Mouse (Mus musculus) embryonic facial prominence, embryonic 14.5 days (tissue): ENCODE results near the gene Gstm5. TPM values are rescaled to one million over a fixed set of nuclear protein-coding genes. Genes with fewer than 3 reads are reported as not detected.

Source experiments
- ATAC-seq: fragments of 200-750 bp; cut with Nextera tagmentation; 2 replicates; pipeline ENCODE4 v1.8.0; 2017; ENCODE audit warnings: low read depth, moderate number of reproducible peaks, moderate TSS enrichment
- DNase-seq: peaks from one replicate; pipeline ENCODE4 v3.0.0-alpha.2; 2015; ENCODE audit warnings: low spot score
- H3K27ac ChIP-seq: fragments of 300-500 bp; sonication (generic); replicated peaks from 2 replicates; pipeline ENCODE4 v1.5.1; 2014; ENCODE audit warnings: low read depth, mild to moderate bottlenecking, low read length, moderate library complexity
- H3K27me3 ChIP-seq: fragments of 300-500 bp; sonication (generic); replicated peaks from 2 replicates; pipeline ENCODE4 v1.6.1; 2014; ENCODE audit warnings: low read length; ENCODE audit not compliant: control insufficient read depth, insufficient read depth
- H3K36me3 ChIP-seq: fragments of 300-500 bp; sonication (generic); 2 replicates; pipeline ENCODE4 v1.6.1; 2014; ENCODE audit warnings: low read length, mixed read lengths; ENCODE audit not compliant: control insufficient read depth, insufficient read depth
- H3K4me1 ChIP-seq: fragments of 300-500 bp; sonication (generic); 2 replicates; pipeline ENCODE4 v1.6.1; 2014; ENCODE audit warnings: antibody characterized with exemption, low read length; ENCODE audit not compliant: control insufficient read depth, insufficient read depth
- H3K4me2 ChIP-seq: fragments of 300-500 bp; sonication (generic); 2 replicates; pipeline ENCODE4 v1.6.1; 2014; ENCODE audit warnings: low read depth, mild to moderate bottlenecking, low read length, moderate library complexity, mixed read lengths
- H3K4me3 ChIP-seq: fragments of 300-500 bp; sonication (generic); 2 replicates; pipeline ENCODE4 v1.5.1; 2014; ENCODE audit warnings: low read depth, mild to moderate bottlenecking, low read length
- H3K9ac ChIP-seq: fragments of 300-500 bp; sonication (generic); 2 replicates; pipeline ENCODE4 v1.6.1; 2014; ENCODE audit warnings: low read depth, mild to moderate bottlenecking, low read length, moderate library complexity, mixed read lengths
- H3K9me3 ChIP-seq: fragments of 300-500 bp; sonication (generic); 2 replicates; pipeline ENCODE4 v1.6.1; 2016; ENCODE audit warnings: low read length; ENCODE audit not compliant: control insufficient read depth
- WGBS: fragments of 180-500 bp; shearing (Covaris S2); extraction: QIAGEN DNeasy Blood & Tissue Kit; methylation state at CpG from one replicate; pipeline ENCODE4 v1.1.7; 2014; 5-methylcytosine and 5-hydroxymethylcytosine counted together
- polyA plus RNA-seq: library from polyadenylated mRNA; unstranded; fragments of >200 nt; fragmentation: Nextera tagmentation; extraction: Ambion mirVana; gene quantifications from 2 replicates; pipeline ENCODE4 v1.2.1, GENCODE M21; 2014

Gene Gstm5
- polyA plus RNA-seq, 1 experiment from 2014 or later: 226 TPM

DNA sequence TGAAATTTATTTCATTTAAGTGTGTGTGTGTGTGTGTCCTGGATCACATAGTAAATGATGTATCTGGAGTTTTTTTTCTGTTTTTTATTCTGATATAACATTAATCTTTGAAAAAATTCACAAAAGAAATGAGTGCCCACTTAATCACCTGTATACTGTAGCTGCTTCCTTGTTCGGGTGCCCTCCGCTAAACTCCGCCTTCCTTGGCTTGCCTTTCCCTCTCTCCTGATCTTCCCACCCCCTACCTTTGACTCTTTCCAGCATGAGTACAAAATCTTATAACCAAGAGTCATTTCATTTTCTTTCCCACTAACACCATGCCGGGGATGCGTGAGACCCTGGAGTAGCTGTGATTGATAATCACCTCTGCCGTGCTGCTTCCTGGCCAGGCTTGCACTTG, 36.5 kb downstream of the Gstm5 start:
- Histone ChIP-seq H3K27ac (no peak overlapping the region), H3K9me3 (no peaks in the 10 kb centered on the region), H3K27me3 (no peaks in the 10 kb centered on the region), H3K4me3 (no peak overlapping the region), H3K4me1 (no peaks in the 10 kb centered on the region), H3K4me2 (no peak overlapping the region), H3K9ac (no peak overlapping the region), H3K36me3 (no peaks in the 10 kb centered on the region)
- ATAC-seq: peak; percentile 4; the same call in 1 of the 2 replicates
- WGBS: 80% methylated on average over 6 of the region's 6 CpGs
- DNase-seq: no peak

DNA sequence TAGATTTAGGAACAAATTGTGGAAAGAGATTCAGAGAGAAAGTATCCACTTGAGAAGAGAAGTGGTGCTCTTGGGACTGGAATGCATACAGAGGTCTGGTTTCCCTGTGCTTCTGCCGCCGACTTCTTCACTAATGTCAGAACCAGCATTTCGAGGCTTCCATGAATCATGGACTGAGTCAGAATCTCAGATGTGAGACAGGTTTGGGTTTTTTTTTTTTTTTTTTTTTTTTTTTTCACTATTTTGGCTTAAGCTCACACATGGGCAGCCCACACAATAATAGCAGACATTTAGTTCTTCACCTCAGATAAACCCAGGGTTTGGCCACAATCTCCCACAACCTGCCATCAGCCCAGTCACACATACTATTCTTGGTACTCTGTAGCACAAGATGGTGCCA, 39.6 kb downstream of the Gstm5 start:
- no peak overlapping the region for H3K9ac ChIP-seq
- no peak overlapping the region for H3K27ac ChIP-seq
- no peaks in the 10 kb centered on the region for H3K9me3 ChIP-seq
- H3K4me3 ChIP-seq: no peak overlapping the region
- 82% methylated on average over 3 of the region's 3 CpGs for WGBS
- no peaks in the 10 kb centered on the region for H3K27me3 ChIP-seq
- no peak overlapping the region for H3K4me2 ChIP-seq
- H3K36me3 ChIP-seq: no peaks in the 10 kb centered on the region
- H3K4me1 ChIP-seq: no peaks in the 10 kb centered on the region
- DNase-seq (no peak), ATAC-seq (no peak)

GRCm38 (mm10) chr3:107935888-107936287, 40.3 kb downstream of the Gstm5 start:
- no peak overlapping the region for H3K27ac ChIP-seq
- no peaks in the 10 kb centered on the region for H3K9me3 ChIP-seq
- no peak overlapping the region for H3K4me2 ChIP-seq
- no peaks in the 10 kb centered on the region for H3K27me3 ChIP-seq
- H3K4me1 ChIP-seq: no peaks in the 10 kb centered on the region
- ATAC-seq (no peak), DNase-seq (no peak)
- H3K36me3 ChIP-seq: no peaks in the 10 kb centered on the region
- 58% methylated on average over 3 of the region's 3 CpGs for WGBS
- no peak overlapping the region for H3K4me3 ChIP-seq
- H3K9ac ChIP-seq: no peak overlapping the region

- no peaks in the 10 kb centered on the region for H3K36me3 ChIP-seq
- H3K9ac ChIP-seq: no peak overlapping the region
- H3K4me1 ChIP-seq: no peaks in the 10 kb centered on the region
- no peaks in the 10 kb centered on the region for H3K27me3 ChIP-seq
- no peak overlapping the region for H3K4me3 ChIP-seq
- no peak overlapping the region for H3K4me2 ChIP-seq
- no peak overlapping the region for H3K27ac ChIP-seq
- DNase-seq: peak; percentile 56
- WGBS: 47% methylated on average over 3 of the region's 3 CpGs
- ATAC-seq: peak; percentile 31; the same call in 1 of the 2 replicates
- H3K9me3 ChIP-seq: no peaks in the 10 kb centered on the region
Observed at GRCm38 (mm10) chr3:107939403-107939802, 43.8 kb downstream of the Gstm5 start.

- no peak overlapping the region for H3K9ac ChIP-seq
- no peak overlapping the region for H3K4me3 ChIP-seq
- ATAC-seq (no peak), DNase-seq (no peak)
- no peaks in the 10 kb centered on the region for H3K36me3 ChIP-seq
- no peak overlapping the region for H3K4me2 ChIP-seq
- WGBS: 73% methylated on average over 4 of the region's 4 CpGs
- H3K27me3 ChIP-seq: no peaks in the 10 kb centered on the region
- no peaks in the 10 kb centered on the region for H3K4me1 ChIP-seq
- H3K27ac ChIP-seq: no peak overlapping the region
- H3K9me3 ChIP-seq: no peaks in the 10 kb centered on the region
Observed at GRCm38 (mm10) chr3:107939830-107940229, 44.2 kb downstream of the Gstm5 start.

DNA sequence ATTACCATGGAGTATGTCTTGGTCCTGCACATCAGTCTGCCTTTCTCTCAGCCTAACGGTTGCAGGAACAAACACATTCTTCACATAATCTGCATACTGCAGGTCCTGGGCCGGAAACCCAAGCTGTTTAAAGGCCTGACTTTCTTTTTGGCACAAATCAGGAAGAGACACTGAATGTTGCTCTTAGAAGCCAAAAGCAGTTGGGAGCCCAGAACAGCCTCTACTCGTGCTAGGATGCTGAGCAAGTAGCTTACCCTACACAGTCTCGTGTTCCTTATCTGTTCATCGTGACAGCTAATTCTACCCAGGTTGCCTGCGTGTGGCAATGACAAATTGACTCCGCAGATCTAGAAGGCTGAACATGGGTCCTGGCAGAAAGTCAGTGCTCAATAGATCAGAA, 44.9 kb downstream of the Gstm5 start:
- 70% methylated on average over 7 of the region's 7 CpGs for WGBS
- Histone ChIP-seq H3K27ac (no peak overlapping the region), H3K4me1 (no peaks in the 10 kb centered on the region), H3K27me3 (no peaks in the 10 kb centered on the region), H3K9me3 (no peaks in the 10 kb centered on the region), H3K4me2 (no peak overlapping the region), H3K4me3 (no peak overlapping the region), H3K9ac (no peak overlapping the region), H3K36me3 (no peaks in the 10 kb centered on the region)
- DNase-seq (no peak), ATAC-seq (no peak)

- no peaks in the 10 kb centered on the region for H3K4me1 ChIP-seq
- no peaks in the 10 kb centered on the region for H3K36me3 ChIP-seq
- H3K4me2 ChIP-seq: no peak overlapping the region
- no peaks in the 10 kb centered on the region for H3K27me3 ChIP-seq
- H3K27ac ChIP-seq: no peak overlapping the region
- no peaks in the 10 kb centered on the region for H3K9me3 ChIP-seq
- 64% methylated on average over 4 of the region's 4 CpGs for WGBS
- no peak overlapping the region for H3K4me3 ChIP-seq
- no peak for ATAC-seq
- no peak for DNase-seq
- no peak overlapping the region for H3K9ac ChIP-seq
Observed at GRCm38 (mm10) chr3:107941261-107941660, 45.6 kb downstream of the Gstm5 start.

GRCm38 (mm10) chr3:107943239-107943990, 47.8 kb downstream of the Gstm5 start, which contains the start of gene Gstm6:
Gene Gstm6 (minus strand): TSS chr3:107943749.
- Histone ChIP-seq H3K4me2 (peak within 1 kb of the TSS; percentile 52), H3K9me3 (no peaks in the 10 kb centered on the region), H3K9ac (peak within 1 kb of the TSS; percentile 50), H3K27ac (no peak within 1 kb of the TSS), H3K27me3 (no peaks in the 10 kb centered on the region), H3K4me3 (peak within 1 kb of the TSS; percentile 23), H3K36me3 (no peaks in the 10 kb centered on the region), H3K4me1 (no peaks in the 10 kb centered on the region)
- ATAC-seq (peak; percentile 85), DNase-seq (peak; percentile 82)
- WGBS: 19% methylated on average over 19 of the region's 20 CpGs

GRCm38 (mm10) chr3:107945729-107946128, 50.1 kb downstream of the Gstm5 start:
- Histone ChIP-seq H3K27me3 (no peaks in the 10 kb centered on the region), H3K4me1 (no peaks in the 10 kb centered on the region), H3K27ac (no peak overlapping the region), H3K9ac (no peak overlapping the region), H3K9me3 (no peaks in the 10 kb centered on the region), H3K4me3 (no peak overlapping the region), H3K36me3 (no peaks in the 10 kb centered on the region), H3K4me2 (no peak overlapping the region)
- WGBS: 47% methylated on average over 4 of the region's 4 CpGs
- DNase-seq (no peak), ATAC-seq (no peak)
